Mouse (Mus musculus) ES-E14 (cell line): ENCODE measurements around the gene Bglap2. TPM values are rescaled to one million over a fixed set of nuclear protein-coding genes. Genes with fewer than 3 reads are reported as not detected.

Experiments
- DNase-seq: peaks from one replicate; pipeline ENCODE4 v3.0.0-alpha.2; 2013; ENCODE audit warnings: low read depth, low spot score
- H3K27ac ChIP-seq: 2 replicates; pipeline ENCODE4 v1.5.1; 2012; ENCODE audit warnings: low read depth, mild to moderate bottlenecking, low read length, moderate library complexity, mixed read lengths; ENCODE audit not compliant: poor library complexity, insufficient read depth, severe bottlenecking
- H3K36me3 ChIP-seq: 2 replicates; pipeline ENCODE4 v1.6.1; 2012; ENCODE audit warnings: mild to moderate bottlenecking, low read length, moderate library complexity, mixed read lengths; ENCODE audit not compliant: control insufficient read depth, poor library complexity, insufficient read depth, severe bottlenecking
- H3K4me1 ChIP-seq, 2 experiments: fragments of 150-350 bp in 1 of 2; sonication (generic) in 1 of 2; 2 replicates each; pipeline ENCODE4 v1.6.1; 2012; ENCODE audit warnings: low read length in 2 of 2, mild to moderate bottlenecking in 1 of 2, mixed read lengths in 1 of 2; ENCODE audit not compliant: control insufficient read depth in 2 of 2, insufficient read depth in 2 of 2, poor library complexity in 1 of 2
- H3K4me3 ChIP-seq, 2 experiments: fragments of 150-350 bp in 1 of 2; sonication (generic) in 1 of 2; 2 replicates each; pipeline ENCODE4 v1.5.1; 2012; ENCODE audit warnings: low read length in 2 of 2, low read depth in 1 of 2, mild to moderate bottlenecking in 1 of 2, mixed read lengths in 1 of 2; ENCODE audit not compliant: insufficient read depth in 1 of 2, poor library complexity in 1 of 2, severe bottlenecking in 1 of 2
- H3K9ac ChIP-seq: 2 replicates; pipeline ENCODE4 v1.6.1; 2012; ENCODE audit warnings: low read depth, mild to moderate bottlenecking, low read length, mixed read lengths; ENCODE audit not compliant: poor library complexity, insufficient read depth, severe bottlenecking
- H3K9me3 ChIP-seq: fragments of 150-350 bp; sonication (generic); 2 replicates; pipeline ENCODE4 v1.6.1; 2012; ENCODE audit warnings: low read depth, mild to moderate bottlenecking, low read length; ENCODE audit not compliant: control insufficient read depth, insufficient read depth
- CHD2 ChIP-seq: IDR thresholded peaks from 2 replicates; pipeline ENCODE4 v1.6.1; 2014; ENCODE audit warnings: mild to moderate bottlenecking, low read depth, low read length, inconsistent platforms
- HCFC1 ChIP-seq: IDR thresholded peaks from 2 replicates; pipeline ENCODE4 v1.6.1; 2012; ENCODE audit warnings: low read length, inconsistent platforms, borderline replicate concordance; ENCODE audit not compliant: insufficient read depth
- MAFK ChIP-seq: IDR thresholded peaks from 2 replicates; pipeline ENCODE4 v1.6.1; 2014; ENCODE audit warnings: mild to moderate bottlenecking, low read depth, low read length, inconsistent platforms; ENCODE audit not compliant: insufficient read depth
- ZC3H11A ChIP-seq: IDR thresholded peaks from 2 replicates; pipeline ENCODE4 v1.6.1; 2012; ENCODE audit warnings: low read depth, mild to moderate bottlenecking, inconsistent platforms, low read length, borderline replicate concordance
- ZNF384 ChIP-seq: IDR thresholded peaks from 2 replicates; pipeline ENCODE4 v1.6.1; 2012; ENCODE audit warnings: low read depth, low read length, inconsistent platforms
- in situ Hi-C, 2 experiments: fragments of 600-800 bp; cut with MboI; formaldehyde crosslinking; loops; one replicate each; pipeline ENCODE4 v1.15.1; 2025; ENCODE audit warnings: low sequenced_read_pairs in 2 of 2, inconsistent platforms in 1 of 2; ENCODE audit not compliant: unreplicated experiment in 2 of 2
- total RNA-seq: library from RNA; depleted of rRNA; stranded (reverse); fragments of 300-350 nt; gene quantifications from 2 replicates; pipeline ENCODE4 v1.2.3, GENCODE M21; 2012

Gene Bglap2
- total RNA-seq, 1 experiment = not detected

GRCm38 (mm10) chr3:88424605-88425329, 46.3 kb upstream of the Bglap2 start, which contains the start of gene Slc25a44:
TSS of gene Slc25a44 (minus strand) at chr3:88425139.
- H3K4me1 ChIP-seq = peaks cover 2 to 11% of the 10 kb centered on the region in 2 experiments; a peak in 3 of 4 replicates
- H3K4me3 ChIP-seq = peak within 1 kb of the TSS; percentile 94 to 98
- H3K9ac ChIP-seq = peak within 1 kb of the TSS; percentile 77
- H3K36me3 ChIP-seq = peaks cover 13% of the 10 kb centered on the region; the same call in 1 of the 2 replicates
- no peaks in the 10 kb centered on the region for H3K9me3 ChIP-seq
- in situ Hi-C loops = no loop called here
- DNase-seq = peak; percentile 99
- no peak within 1 kb of the TSS for H3K27ac ChIP-seq
- TF ChIP-seq HCFC1 (peak; percentile 87), MAFK (no peak)

- Histone ChIP-seq H3K4me3 (no peak overlapping the region), H3K9me3 (no peaks in the 10 kb centered on the region), H3K36me3 (peaks cover 16% of the 10 kb centered on the region; the same call in 1 of the 2 replicates), H3K27ac (no peak overlapping the region), H3K9ac (no peak overlapping the region), H3K4me1 (peaks cover 2 to 11% of the 10 kb centered on the region in 2 experiments; a peak in 3 of 4 replicates)
- no peak for TF ChIP-seq CHD2
- no peak for TF ChIP-seq MAFK
- no peak for TF ChIP-seq HCFC1
- TF ChIP-seq ZNF384 = no peak
- no peak for TF ChIP-seq ZC3H11A
- in situ Hi-C loops = no loop called here
- no peak for DNase-seq
These were observed 43.7 kb upstream of the Bglap2 start for GRCm38 (mm10) chr3:88422020-88422720.

GRCm38 (mm10) chr3:88420771-88421170, 42.3 kb upstream of the Bglap2 start:
- DNase-seq = no peak
- H3K36me3 ChIP-seq = peaks cover 16% of the 10 kb centered on the region; the same call in 1 of the 2 replicates
- no peak overlapping the region for H3K9ac ChIP-seq
- H3K4me1 ChIP-seq = peaks cover 2 to 11% of the 10 kb centered on the region in 2 experiments; a peak in 3 of 4 replicates
- H3K4me3 ChIP-seq = no peak overlapping the region
- no peaks in the 10 kb centered on the region for H3K9me3 ChIP-seq
- TF ChIP-seq CHD2 = no peak
- TF ChIP-seq ZNF384 = no peak
- TF ChIP-seq HCFC1 = no peak
- no peak for TF ChIP-seq ZC3H11A
- TF ChIP-seq MAFK = no peak
- no peak overlapping the region for H3K27ac ChIP-seq
- in situ Hi-C loops = no loop called here

GRCm38 (mm10) chr3:88418016-88418415, 39.5 kb upstream of the Bglap2 start:
- TF ChIP-seq ZC3H11A (no peak), ZNF384 (no peak), CHD2 (no peak), HCFC1 (no peak), MAFK (no peak)

More at GRCm38 (mm10) chr3:88418016-88418415, 39.5 kb upstream of the Bglap2 start:
- Histone ChIP-seq H3K9ac (no peak overlapping the region), H3K36me3 (peaks cover 16% of the 10 kb centered on the region; the same call in 1 of the 2 replicates), H3K27ac (no peak overlapping the region), H3K4me3 (no peak overlapping the region), H3K9me3 (no peaks in the 10 kb centered on the region), H3K4me1 (peaks cover 2 to 6% of the 10 kb centered on the region in 2 experiments; a peak in 2 of 4 replicates)
- no peak for DNase-seq
- in situ Hi-C loops = no loop called here
